Mouse (Mus musculus) cerebellum, postnatal 14 days (tissue): ENCODE results near the gene Man2c1.
A peak's percentile ranks its signal among the peaks of the same experiment; 100 is the strongest.

ENCODE experiments used
- DNase-seq, 2 experiments: peaks; one replicate each; pipeline ENCODE4 v3.0.0; 2021; ENCODE audit warnings: mixed read lengths in 2 of 2

The Man2c1 gene

GRCm38 (mm10) chr9:57130577-57131433 lies at the start of gene Man2c1:
TSS of gene Man2c1 (plus strand) at chr9:57130690.
- DNase-seq: peak; percentile 96 to 98

GRCm38 (mm10) chr9:57082236-57082635 lies 48.3 kb upstream of the Man2c1 start:
- no peak for DNase-seq

GRCm38 (mm10) chr9:57117261-57117755 lies 13.2 kb upstream of the Man2c1 start:
- DNase-seq: no peak

DNA sequence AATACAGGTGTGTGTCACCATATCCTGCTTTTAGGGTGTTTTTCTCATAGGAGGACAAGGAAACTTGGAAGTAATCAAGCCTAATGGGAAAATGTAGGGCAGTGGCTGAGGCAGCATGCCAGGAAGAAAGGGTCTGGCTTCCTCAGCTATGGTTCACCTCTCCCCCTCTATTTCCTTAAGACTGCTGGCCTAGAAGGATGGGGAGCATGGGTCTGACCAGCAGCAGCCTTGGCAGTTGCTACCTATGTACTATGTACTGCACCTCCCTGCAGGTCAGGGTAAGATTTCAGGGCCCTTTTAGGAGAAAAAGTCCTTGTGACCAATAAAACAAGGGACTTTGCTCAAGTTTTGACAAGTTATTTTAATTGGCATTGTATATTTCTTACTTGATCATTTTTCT lies 849 bp upstream of the Man2c1 start:
- DNase-seq: no peak

- no peak for DNase-seq
These were observed 6.8 kb downstream of the Man2c1 start for GRCm38 (mm10) chr9:57137246-57137645.

GRCm38 (mm10) chr9:57137777-57138176 lies 7.3 kb downstream of the Man2c1 start:
- no peak for DNase-seq

- DNase-seq: no peak
These were observed 8.0 kb downstream of the Man2c1 start for GRCm38 (mm10) chr9:57138507-57138906.

- DNase-seq: no peak
These were observed 8.6 kb downstream of the Man2c1 start for GRCm38 (mm10) chr9:57139110-57139509.

- no peak for DNase-seq
These were observed 9.1 kb downstream of the Man2c1 start for GRCm38 (mm10) chr9:57139571-57139970.

DNA sequence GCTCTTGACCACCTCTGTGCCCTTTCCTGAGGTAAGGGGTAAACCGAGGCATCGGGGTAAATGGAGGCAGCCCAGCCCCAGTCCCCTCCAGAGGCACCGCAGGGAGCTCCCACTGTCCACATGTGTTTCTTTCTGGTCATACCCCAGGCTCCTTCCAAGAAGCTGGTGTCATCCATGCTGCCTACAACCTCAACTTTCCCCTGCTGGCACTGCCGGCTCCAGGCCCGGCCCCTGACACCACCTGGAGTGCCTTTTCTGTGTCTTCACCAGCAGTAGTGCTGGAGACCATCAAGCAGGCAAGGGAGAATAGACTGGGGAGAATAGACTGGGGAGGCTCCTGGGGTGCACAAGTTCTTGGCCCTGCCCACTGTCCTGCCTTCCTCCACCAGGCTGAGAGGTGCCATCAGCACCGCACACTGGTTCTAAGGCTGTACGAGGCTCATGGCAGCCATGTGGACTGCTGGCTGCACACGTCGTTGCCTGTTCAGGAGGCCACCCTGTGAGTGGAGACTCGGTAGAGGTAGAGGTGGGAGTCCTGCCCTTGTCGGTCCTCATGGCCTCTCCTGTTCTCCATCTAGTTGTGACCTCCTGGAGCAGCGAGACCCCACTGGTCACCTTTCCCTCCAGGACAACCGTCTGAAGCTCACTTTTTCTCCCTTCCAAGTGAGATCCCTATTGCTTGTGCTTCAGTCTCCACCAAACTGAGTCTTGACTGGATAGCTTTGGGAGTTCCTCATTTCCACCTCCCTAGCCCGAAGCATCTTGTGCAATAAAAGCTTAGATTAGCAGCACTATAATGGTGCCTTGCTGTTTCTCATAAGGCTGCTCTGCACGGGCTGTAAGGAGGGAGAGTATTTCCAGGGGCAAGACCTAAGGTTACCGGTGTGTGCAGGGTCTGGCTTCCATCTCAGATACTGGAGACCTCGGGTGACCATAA lies 11.2 kb downstream of the Man2c1 start:
- no peak for DNase-seq

- DNase-seq: no peak
These were observed 12.7 kb downstream of the Man2c1 start for GRCm38 (mm10) chr9:57143212-57143611.

GRCm38 (mm10) chr9:57144830-57145229 lies 14.3 kb downstream of the Man2c1 start:
- no peak for DNase-seq

GRCm38 (mm10) chr9:57146451-57147066 lies 16.1 kb downstream of the Man2c1 start:
- DNase-seq: no peak

DNA sequence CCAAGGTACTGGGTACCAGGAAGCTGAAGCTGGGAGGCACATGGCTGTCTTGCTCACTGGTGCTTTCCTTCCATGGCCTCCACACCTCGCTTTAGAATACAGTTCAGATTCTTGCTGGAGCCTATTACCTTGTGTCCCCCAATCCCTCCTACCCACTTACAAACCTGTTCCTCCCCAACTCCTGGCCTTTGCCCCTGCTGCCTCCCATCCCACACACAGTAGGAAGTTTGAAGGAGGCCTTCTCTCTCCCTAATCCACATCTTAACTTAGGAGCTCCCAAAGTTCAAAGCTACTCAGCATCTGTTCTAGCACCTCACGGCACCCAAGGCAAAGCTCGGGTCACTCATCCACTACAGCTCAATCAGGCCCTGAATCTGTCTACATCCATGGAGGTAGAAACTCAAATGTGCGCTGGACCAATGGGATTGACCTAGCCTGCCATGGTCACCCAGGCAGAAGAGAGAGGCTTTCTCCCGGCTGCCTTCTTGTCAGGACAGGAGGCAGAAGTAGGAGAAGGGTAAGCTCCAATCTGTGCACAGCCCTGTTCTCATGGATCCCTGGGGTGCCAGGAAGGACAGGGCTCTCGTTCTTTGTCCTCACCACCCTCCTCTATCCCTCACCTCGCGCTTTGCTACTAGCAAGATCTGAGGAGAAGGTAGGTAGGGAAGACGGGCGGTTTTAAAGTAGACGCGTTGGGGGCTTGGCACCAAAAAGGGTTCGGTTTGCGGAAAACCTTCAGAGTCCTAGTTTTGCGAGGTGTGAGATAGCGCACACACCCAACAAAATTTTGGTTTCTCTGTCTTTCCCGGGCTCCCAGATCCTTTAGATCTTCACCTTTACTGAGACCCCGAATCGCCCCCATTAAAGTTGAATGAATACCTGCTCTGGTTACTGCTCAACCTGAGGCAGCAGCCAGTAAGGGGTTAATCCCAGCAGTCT lies 17.0 kb downstream of the Man2c1 start:
- DNase-seq: peak; percentile 59 to 65

GRCm38 (mm10) chr9:57148144-57148878 lies 17.8 kb downstream of the Man2c1 start, which contains the start of gene Neil1:
TSS of gene Neil1 (minus strand) at chr9:57148305.
- peak; percentile 84 to 89 for DNase-seq

- DNase-seq: no peak
These were observed 18.5 kb downstream of the Man2c1 start for GRCm38 (mm10) chr9:57149021-57149420.

- no peak for DNase-seq
These were observed 19.7 kb downstream of the Man2c1 start for GRCm38 (mm10) chr9:57150192-57150591.

GRCm38 (mm10) chr9:57152331-57152730 lies 21.8 kb downstream of the Man2c1 start:
- DNase-seq: no peak

DNA sequence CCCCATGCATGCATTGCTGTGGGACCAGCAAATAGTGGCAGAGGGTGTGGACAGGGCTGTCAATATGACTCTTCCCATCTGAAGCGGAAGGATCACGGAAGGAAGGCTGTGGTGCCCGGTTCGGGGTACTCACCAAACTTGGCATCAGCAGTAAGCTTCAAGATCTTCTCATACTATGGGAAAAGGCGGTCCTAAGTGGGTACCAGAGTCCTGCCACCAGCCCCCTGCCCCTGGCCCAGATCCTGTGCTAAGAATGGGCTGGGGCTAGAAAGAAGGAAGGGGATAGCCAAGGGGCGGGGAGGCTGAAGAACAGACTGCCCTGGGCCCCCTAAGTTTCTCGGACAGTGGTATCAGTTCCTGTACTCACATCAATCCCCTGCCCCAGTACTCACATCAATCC lies 25.9 kb downstream of the Man2c1 start:
- no peak for DNase-seq

DNA sequence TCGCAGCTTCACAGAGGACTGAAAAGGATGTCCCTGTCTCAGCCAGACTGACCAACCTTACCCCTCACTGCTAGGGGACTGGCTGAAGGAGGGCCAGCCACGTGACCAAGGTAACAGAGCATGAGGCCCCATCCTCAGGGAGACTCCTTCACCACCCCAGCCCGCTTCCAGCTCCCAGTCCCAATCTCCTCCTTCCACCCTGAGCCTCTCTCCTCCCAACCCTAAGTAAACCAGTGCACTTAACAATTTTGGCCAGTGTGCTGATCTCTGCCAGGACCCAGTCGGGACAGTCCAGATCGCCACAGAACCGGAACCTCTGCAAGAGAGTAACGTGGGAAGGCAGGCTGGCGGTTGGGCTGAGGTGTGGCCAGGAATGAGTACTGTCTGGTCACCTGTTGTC lies 26.3 kb downstream of the Man2c1 start:
- DNase-seq: no peak

- DNase-seq: no peak
These were observed 27.0 kb downstream of the Man2c1 start for GRCm38 (mm10) chr9:57157499-57157898.
